Mouse (Mus musculus) forebrain, postnatal 0 days (tissue): ENCODE data around the gene Cdk9. TPM values are rescaled to one million over a fixed set of nuclear protein-coding genes. Genes with fewer than 3 reads are reported as not detected.

Experiments used
- ATAC-seq: fragments of 200-750 bp; cut with Nextera tagmentation; 2 replicates; pipeline ENCODE4 v1.8.0; 2017; ENCODE audit warnings: mild to moderate bottlenecking, moderate library complexity
- DNase-seq: peaks from one replicate; pipeline ENCODE4 v3.0.0-alpha.2; 2015
- H3K27ac ChIP-seq: fragments of 300-500 bp; sonication (generic); 2 replicates; pipeline ENCODE4 v1.5.1; 2014; ENCODE audit warnings: low read depth, mild to moderate bottlenecking, antibody characterized with exemption, low read length, moderate library complexity, mixed read lengths
- H3K27me3 ChIP-seq: fragments of 300-500 bp; sonication (generic); 2 replicates; pipeline ENCODE4 v1.6.1; 2014; ENCODE audit warnings: mild to moderate bottlenecking, low read length, mixed read lengths; ENCODE audit not compliant: insufficient read depth
- H3K36me3 ChIP-seq: fragments of 300-500 bp; sonication (generic); 2 replicates; pipeline ENCODE4 v1.6.1; 2014; ENCODE audit warnings: mild to moderate bottlenecking, moderate library complexity; ENCODE audit not compliant: insufficient read depth
- H3K4me1 ChIP-seq: fragments of 300-500 bp; sonication (generic); 2 replicates; pipeline ENCODE4 v1.6.1; 2014; ENCODE audit warnings: antibody characterized with exemption; ENCODE audit not compliant: insufficient read depth
- H3K4me2 ChIP-seq: fragments of 300-500 bp; sonication (generic); 2 replicates; pipeline ENCODE4 v1.6.1; 2014; ENCODE audit warnings: low read depth, mild to moderate bottlenecking, moderate library complexity
- H3K4me3 ChIP-seq: fragments of 300-500 bp; sonication (generic); 2 replicates; pipeline ENCODE4 v1.5.1; 2014; ENCODE audit warnings: low read depth, low read length, mixed read lengths
- H3K9ac ChIP-seq: fragments of 300-500 bp; sonication (generic); 2 replicates; pipeline ENCODE4 v1.6.1; 2014; ENCODE audit warnings: mild to moderate bottlenecking
- H3K9me3 ChIP-seq: fragments of 300-500 bp; sonication (generic); 2 replicates; pipeline ENCODE4 v1.6.1; 2016; ENCODE audit warnings: low read length
- CTCF ChIP-seq: sonication (generic); IDR thresholded peaks from 2 replicates; pipeline ENCODE4 v1.5.1; 2016; ENCODE audit warnings: antibody characterized with exemption, control low read depth, low read depth
- WGBS: fragments of 180-500 bp; shearing (Covaris S2); extraction: QIAGEN DNeasy Blood & Tissue Kit; methylation state at CpG from one replicate; pipeline ENCODE4 v1.1.7; 2014; 5-methylcytosine and 5-hydroxymethylcytosine counted together
- polyA plus RNA-seq: library from polyadenylated mRNA; unstranded; fragments of >200 nt; fragmentation: Nextera tagmentation; extraction: Ambion mirVana; gene quantifications from 2 replicates; pipeline ENCODE4 v1.2.1, GENCODE M21; 2015
- total RNA-seq: library from RNA; depleted of rRNA; stranded (reverse); fragments of >200 nt; gene quantifications from 2 replicates; pipeline ENCODE4 v1.2.3, GENCODE M21; 2014

Cdk9 gene
- total and polyA plus RNA-seq, 2 experiments from 2014 or later = 66.5 to 90.5 TPM

GRCm38 (mm10) chr2:32699680-32700079 is 13.2 kb downstream of the Cdk9 start:
- DNase-seq (no peak), ATAC-seq (no peak)
- Histone ChIP-seq H3K9me3 (no peaks in the 10 kb centered on the region), H3K9ac (no peak overlapping the region), H3K27me3 (no peaks in the 10 kb centered on the region), H3K4me3 (no peak overlapping the region), H3K36me3 (peaks cover 18% of the 10 kb centered on the region), H3K27ac (no peak overlapping the region), H3K4me2 (no peak overlapping the region), H3K4me1 (no peaks in the 10 kb centered on the region)
- WGBS = 86% methylated on average over 6 of the region's 6 CpGs
- no peak for TF ChIP-seq CTCF

DNA sequence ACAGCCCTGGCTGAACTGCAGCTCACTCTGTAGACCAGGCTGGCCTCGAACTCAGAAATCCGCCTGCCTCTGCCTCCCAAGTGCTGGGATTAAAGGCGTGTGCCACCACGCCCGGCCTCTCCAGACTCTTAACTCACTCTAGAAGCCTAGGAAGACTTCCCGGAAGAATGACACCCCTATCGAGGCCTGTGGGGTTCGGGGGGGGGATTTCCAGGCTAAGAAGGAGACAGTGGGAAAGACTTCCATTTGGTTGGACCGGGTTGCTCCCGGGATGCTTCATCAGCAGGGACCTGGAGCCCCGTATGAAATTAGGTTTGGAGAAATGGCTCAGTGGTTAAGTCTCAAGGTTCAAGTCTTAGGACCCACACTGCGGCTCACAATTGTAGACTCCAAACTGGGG is 18.2 kb downstream of the Cdk9 start:
- no peak for DNase-seq
- H3K9me3 ChIP-seq = no peaks in the 10 kb centered on the region
- H3K4me2 ChIP-seq = peak overlapping the region; percentile 85
- H3K27me3 ChIP-seq = no peaks in the 10 kb centered on the region
- peaks cover 7% of the 10 kb centered on the region; the same call in 1 of the 2 replicates for H3K4me1 ChIP-seq
- H3K9ac ChIP-seq = peak overlapping the region; percentile 87
- ATAC-seq = no peak
- H3K4me3 ChIP-seq = peak overlapping the region; percentile 87
- H3K27ac ChIP-seq = peak overlapping the region; percentile 70
- WGBS = 87% methylated on average over 12 of the region's 12 CpGs
- no peak for TF ChIP-seq CTCF
- H3K36me3 ChIP-seq = no peaks in the 10 kb centered on the region

DNA sequence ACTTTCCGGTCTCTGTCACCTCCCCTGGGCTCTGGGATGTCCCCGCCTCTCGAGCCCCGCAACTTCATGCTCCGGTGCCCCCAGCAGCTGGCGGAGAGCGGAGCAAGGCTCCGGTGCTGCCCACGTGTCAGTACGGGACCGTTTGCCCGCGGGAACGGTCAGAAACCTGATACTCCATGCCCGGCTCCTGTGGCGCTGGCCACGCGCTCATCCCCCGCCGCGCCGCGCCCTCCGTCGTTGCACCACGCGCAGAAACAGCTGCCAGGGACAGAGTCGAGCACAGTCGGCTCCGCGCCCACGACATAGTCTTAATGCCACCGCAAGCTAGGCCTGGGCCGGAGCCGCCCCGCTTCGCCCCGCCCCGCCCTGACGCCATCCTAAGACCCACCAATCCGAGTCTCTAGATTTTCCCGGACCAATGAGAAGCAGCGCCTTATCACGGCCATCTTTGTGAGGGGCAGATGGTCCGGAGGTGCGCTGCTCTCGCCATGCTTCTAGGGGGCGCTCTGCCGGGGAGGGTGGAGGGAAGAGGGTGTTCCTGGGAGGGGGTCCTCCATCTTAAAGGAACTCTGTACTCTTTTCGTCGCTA is 19.0 kb downstream of the Cdk9 start:
- peaks cover 7% of the 10 kb centered on the region; the same call in 1 of the 2 replicates for H3K4me1 ChIP-seq
- H3K27me3 ChIP-seq = no peaks in the 10 kb centered on the region
- DNase-seq (peak; percentile 98), ATAC-seq (peak; percentile 99)
- no peaks in the 10 kb centered on the region for H3K9me3 ChIP-seq
- H3K4me2 ChIP-seq = peak overlapping the region; percentile 85
- peak; percentile 87 for TF ChIP-seq CTCF
- WGBS = 0% methylated on average over 51 of the region's 51 CpGs
- peak overlapping the region; percentile 80 for H3K27ac ChIP-seq
- no peaks in the 10 kb centered on the region for H3K36me3 ChIP-seq
- H3K4me3 ChIP-seq = peak overlapping the region; percentile 87
- peak overlapping the region; percentile 87 for H3K9ac ChIP-seq

GRCm38 (mm10) chr2:32693282-32693681 is 19.6 kb downstream of the Cdk9 start:
- H3K4me1 ChIP-seq = peaks cover 7% of the 10 kb centered on the region; the same call in 1 of the 2 replicates
- WGBS = 15% methylated on average over 7 of the region's 7 CpGs
- H3K4me2 ChIP-seq = peak overlapping the region; percentile 85
- H3K27me3 ChIP-seq = no peaks in the 10 kb centered on the region
- H3K9ac ChIP-seq = peak overlapping the region; percentile 87
- peak overlapping the region; percentile 87 for H3K4me3 ChIP-seq
- ATAC-seq (no peak), DNase-seq (peak; percentile 6)
- H3K27ac ChIP-seq = no peak overlapping the region
- no peaks in the 10 kb centered on the region for H3K9me3 ChIP-seq
- TF ChIP-seq CTCF = no peak
- 0 out of 2 replicates have a peak, but pooled peaks cover 1% of the 10 kb centered on the region for H3K36me3 ChIP-seq

DNA sequence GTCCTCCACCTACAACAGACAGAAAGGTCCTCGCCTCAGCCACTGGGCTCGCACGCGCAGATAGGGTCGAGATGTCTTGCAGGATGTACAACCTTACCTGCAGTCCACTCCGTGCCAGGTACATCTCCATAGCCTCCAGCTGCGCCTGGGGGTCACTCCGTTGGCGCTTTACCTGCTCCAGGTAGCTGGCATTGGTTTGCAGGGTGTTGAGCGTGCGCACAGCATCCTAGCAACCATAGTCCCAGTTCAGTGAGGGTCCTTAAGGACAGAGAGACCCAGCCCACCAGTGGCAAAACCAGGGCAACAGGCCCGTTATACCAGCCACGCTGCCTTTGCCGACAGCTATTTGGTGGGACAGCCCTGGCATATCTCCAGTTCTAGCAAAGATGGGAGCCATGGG is 20.4 kb downstream of the Cdk9 start:
- Histone ChIP-seq H3K4me1 (peaks cover 7% of the 10 kb centered on the region; the same call in 1 of the 2 replicates), H3K4me2 (peak overlapping the region; percentile 85; the same call in 1 of the 2 replicates), H3K4me3 (no peak overlapping the region)

GRCm38 (mm10) chr2:32691041-32691440 is 21.8 kb downstream of the Cdk9 start:
- WGBS = 91% methylated on average over 11 of the region's 11 CpGs

More for the DNA sequence above, 20.4 kb downstream of the Cdk9 start:
- Histone ChIP-seq H3K9ac (no peak overlapping the region), H3K27ac (no peak overlapping the region), H3K27me3 (no peaks in the 10 kb centered on the region), H3K9me3 (no peaks in the 10 kb centered on the region), H3K36me3 (peaks cover 9% of the 10 kb centered on the region)
- 91% methylated on average over 14 of the region's 14 CpGs for WGBS
- ATAC-seq (no peak), DNase-seq (no peak)
- TF ChIP-seq CTCF = no peak

DNA sequence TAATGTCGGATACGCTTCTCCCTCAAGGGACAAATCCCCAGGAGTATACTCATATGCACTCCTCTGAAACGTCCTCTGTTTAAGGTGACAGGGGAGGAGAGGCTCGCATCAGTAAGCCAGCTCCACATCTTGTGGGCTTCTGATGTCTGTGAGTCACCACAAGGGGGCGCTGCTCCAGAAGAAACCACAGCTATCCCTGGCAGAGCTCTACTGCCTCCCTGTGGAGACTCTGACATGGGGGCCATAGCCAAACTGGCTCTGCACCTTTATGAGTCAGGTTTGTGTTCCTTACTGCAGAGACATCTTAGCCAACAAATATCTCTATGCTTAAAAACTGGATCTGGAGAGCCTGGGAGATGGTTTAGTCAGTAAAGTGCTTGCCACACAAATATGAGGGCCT is 23.5 kb downstream of the Cdk9 start:
- TF ChIP-seq CTCF = peak; percentile 100
- no peaks in the 10 kb centered on the region for H3K9me3 ChIP-seq
- no peak overlapping the region for H3K4me3 ChIP-seq
- H3K36me3 ChIP-seq = peaks cover 39% of the 10 kb centered on the region
- H3K9ac ChIP-seq = no peak overlapping the region
- no peaks in the 10 kb centered on the region for H3K27me3 ChIP-seq
- 23% methylated on average over 5 of the region's 5 CpGs for WGBS
- peak; percentile 28 for ATAC-seq
- H3K27ac ChIP-seq = 0 out of 2 replicates have a peak overlapping the region, but pooled peaks have one; percentile 6
- peak; percentile 89 for DNase-seq
- H3K4me1 ChIP-seq = peaks cover 7% of the 10 kb centered on the region; the same call in 1 of the 2 replicates
- no peak overlapping the region for H3K4me2 ChIP-seq

More at GRCm38 (mm10) chr2:32691041-32691440, 21.8 kb downstream of the Cdk9 start:
- no peak for DNase-seq
- H3K9me3 ChIP-seq = no peaks in the 10 kb centered on the region
- H3K9ac ChIP-seq = no peak overlapping the region
- no peak for TF ChIP-seq CTCF
- H3K4me3 ChIP-seq = no peak overlapping the region
- H3K27ac ChIP-seq = no peak overlapping the region
- H3K4me1 ChIP-seq = peaks cover 7% of the 10 kb centered on the region; the same call in 1 of the 2 replicates
- no peak overlapping the region for H3K4me2 ChIP-seq
- H3K36me3 ChIP-seq = peaks cover 23% of the 10 kb centered on the region
- no peak for ATAC-seq
- H3K27me3 ChIP-seq = no peaks in the 10 kb centered on the region
